Mouse (Mus musculus): ENCODE measurements around the gene Ptpn1.

The Ptpn1 gene

DNA sequence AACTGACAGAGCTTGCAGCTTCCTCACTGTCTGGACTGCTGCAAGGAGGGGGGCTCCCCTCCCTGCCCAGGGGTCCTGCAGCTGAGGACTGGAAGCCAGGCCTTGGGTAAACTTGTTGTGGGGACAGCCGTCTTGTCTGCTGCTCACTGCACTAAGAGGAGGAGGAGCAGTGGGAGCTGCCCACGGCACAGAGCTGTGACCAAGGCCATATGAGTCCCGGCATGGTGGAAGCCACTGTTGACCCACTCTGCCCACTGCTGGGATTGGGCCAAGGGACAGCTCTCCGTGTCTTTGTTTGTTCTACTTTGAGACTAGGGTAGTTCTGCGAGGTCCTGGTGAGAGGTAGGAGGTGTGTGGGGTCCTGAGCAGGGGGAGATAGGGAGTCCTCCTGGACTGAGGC, 40.3 kb downstream of the Ptpn1 start:
- no peak for DNase-seq (ENCODE audit: low spot score in 2 of 2)

DNA sequence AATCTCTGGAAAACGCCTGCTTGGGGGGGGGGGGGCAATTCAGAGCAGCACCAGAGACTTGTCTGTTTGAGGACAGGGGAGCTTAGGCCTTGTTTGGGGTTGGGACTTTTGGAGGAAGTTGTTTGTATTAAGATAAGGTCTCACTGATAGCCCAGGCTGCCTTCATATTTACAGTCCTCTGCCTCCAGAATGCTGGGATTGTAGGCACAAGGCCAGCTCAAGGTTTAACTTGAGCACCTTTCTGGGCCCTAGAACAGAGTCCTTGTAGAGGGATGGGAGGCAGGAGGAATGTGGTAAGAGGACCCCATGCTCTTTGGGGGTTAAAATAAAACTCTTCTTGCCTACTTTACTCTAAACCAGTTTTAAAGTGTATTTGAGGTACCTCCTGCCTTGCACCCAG, 41.0 kb downstream of the Ptpn1 start:
- DNase-seq (ENCODE audit: low spot score in 2 of 2) = no peak

DNA sequence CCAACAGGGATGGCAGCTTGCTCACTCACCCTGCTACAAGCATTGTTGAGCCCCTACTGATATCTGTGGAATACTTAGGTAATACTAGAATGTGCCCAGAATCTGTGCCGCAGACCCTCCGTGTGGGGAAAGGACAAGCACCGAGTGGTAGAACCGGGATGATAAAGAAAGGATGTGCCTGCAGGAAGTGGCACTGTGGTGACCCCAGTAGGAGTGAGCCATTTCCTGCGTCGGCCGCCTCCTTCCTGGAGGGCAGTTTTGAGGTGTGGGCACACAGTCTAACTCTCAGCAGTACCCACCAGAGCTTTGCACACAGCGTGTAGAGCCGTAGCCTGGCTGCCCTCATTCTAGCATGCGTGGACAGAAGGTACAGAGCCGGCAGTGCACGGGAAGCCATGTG, 43.9 kb downstream of the Ptpn1 start:
- no peak for DNase-seq (ENCODE audit: low spot score in 2 of 2)

DNA sequence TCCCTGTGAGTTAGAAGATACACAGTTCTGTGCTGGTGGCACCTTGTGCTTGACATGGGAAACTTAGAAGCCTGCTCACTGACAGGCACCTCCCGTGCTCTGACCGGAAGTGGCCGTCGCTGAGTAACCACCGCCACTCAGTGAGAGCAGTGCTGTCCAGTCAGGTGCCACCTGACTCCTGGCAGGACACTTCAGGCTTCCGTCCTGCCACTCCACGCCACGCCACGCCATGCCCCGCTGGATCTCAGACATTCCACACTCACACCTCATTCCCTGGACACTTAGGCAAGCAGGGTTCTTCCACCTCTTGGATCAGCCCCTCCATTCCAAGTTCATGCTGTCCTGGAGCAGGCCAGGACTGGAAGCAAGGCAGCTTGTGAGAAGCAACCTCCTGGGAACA, 46.4 kb downstream of the Ptpn1 start:
- DNase-seq (ENCODE audit: low spot score in 2 of 2) = no peak

DNA sequence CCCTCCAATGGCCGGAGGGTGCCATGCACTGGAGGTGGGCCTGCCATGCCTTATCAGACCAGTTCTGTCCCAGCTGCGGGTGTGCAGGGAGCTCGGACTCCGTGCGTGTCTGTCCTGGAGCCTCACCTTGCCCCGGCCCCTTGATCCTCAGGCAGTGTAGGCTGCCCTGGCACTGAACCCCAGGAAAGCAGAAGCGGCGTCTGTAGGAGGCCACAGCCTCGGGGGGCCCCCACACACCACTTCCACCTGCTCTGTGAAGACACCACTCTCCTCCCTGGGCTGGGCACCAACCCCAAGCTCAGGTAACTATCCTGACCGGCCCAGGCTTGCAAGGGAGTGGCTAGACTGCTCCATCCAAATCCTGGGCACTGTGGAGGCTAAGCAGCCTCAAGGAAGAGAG, 48.5 kb downstream of the Ptpn1 start:
- DNase-seq (ENCODE audit: low spot score in 2 of 2) = no peak

DNA sequence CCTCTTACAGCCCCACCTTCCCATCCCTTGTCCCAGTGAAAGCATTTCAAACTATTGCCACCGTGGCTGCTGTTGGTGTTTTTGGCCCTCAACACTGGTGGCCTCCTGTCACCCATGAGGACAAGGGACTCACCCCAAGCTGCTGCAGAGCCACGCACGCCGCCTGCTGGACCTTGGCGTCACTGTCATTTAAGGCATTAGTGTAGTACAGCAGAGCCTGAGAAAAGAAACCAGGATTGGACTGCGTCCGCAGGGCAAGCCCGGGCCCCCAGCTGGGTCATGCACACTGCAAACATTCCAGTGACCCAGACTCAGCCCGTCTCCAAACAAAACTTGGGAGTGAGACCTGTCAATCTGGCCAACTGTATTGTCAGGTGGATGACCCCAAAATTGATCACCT, 50.8 kb downstream of the Ptpn1 start:
- DNase-seq (ENCODE audit: low spot score in 2 of 2) = no peak

DNA sequence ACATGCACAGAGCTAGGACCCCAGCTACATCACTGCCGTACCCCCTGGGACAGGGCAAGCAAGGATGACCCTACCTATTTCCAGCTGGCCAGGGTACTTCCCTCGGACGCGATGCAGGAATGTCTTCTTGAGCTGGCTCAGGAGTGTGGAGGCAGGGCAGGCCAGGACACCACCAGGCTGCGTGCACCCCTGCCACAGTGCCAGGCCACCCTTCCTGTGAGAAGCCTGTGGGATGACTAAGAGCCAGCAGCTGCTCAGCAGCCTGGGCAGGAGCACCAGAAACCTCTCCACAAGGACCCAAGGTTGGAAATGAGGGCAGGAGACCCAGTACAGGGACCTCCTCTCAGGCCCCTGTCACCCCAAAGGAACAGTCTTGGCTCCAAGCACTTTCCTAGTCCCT, 52.5 kb downstream of the Ptpn1 start:
- DNase-seq (ENCODE audit: low spot score in 2 of 2) = no peak

DNA sequence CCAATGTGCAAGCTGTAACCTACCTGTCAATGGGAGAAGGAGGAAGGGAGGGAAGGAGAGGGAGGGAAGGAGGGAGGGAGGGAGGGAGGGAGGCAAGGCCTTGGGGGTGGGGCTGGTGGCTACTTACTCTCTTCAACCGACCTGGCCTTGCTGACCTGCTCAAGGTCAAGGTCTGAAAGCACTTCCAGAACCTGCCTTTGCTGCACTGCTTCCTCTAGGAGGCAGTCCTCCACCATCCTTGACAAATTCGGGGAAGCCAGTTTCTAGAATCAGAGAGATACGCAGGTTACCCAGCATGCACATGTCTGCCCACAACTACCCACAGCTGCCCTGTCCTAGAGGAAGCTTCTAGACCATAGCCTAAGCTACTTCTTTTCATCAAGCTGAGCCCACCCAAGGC, 53.1 kb downstream of the Ptpn1 start:
- no peak for DNase-seq (ENCODE audit: low spot score in 2 of 2)

DNA sequence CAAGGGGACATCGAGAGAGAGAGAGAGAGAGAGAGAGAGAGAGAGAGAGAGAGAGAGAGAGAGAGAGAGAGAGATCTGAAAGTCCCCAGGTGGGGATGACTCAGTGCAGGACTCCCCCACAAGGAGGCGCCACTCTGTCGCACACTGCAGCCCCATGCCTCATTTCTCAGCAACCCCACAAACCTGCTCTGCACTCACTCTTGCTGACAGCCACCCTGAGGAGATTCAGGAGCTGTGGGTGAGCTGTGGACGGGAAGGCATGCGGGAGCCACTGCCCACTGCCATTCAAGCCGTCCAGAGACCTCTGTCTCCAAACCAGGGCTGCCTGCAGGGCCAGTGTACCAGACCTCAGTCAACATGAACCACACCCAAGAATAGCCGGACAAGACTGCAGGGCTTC, 54.9 kb downstream of the Ptpn1 start:
- no peak for DNase-seq (ENCODE audit: low spot score in 2 of 2)

DNA sequence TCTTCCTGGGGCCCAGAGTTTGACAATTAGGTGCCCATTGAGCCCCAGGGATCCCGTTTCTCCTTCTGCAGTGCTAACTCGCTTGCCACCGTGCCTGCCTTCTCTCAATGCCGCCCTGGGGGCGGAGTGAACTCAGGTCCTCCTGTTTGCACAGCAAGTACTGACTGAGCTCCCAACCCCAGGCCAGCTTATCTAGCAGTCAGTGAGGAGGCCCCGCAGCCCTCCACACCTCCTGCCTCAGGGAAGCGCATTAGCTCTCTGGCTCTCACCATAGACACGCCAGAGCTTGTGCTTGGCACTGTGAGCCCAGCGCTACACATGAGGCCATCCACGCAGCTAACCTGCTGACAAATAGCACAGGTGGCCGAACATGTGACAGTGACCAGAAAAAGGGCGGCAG, 55.8 kb downstream of the Ptpn1 start:
- DNase-seq (ENCODE audit: low spot score in 2 of 2) = no peak

DNA sequence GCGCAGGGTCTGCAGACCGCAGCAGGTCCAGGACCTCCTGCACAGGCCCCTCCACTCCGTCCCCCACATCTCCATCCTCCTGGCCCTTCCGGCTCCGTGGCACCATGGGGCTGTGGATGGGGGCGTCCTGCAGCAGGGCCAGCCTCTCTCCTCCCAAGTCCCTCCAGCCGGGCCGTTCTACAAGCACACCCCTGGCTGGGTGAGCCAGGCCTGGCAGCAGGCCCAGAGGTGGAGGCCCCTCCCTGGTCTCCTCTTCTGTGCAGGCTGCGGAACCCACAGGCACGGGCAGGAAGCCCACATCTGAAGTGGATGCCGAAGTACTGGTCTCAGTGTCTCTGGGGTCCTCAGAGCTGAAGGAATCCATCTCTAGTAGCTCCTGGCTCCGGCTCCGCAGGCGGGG, 57.5 kb downstream of the Ptpn1 start:
- DNase-seq (ENCODE audit: low spot score in 2 of 2) = no peak

DNA sequence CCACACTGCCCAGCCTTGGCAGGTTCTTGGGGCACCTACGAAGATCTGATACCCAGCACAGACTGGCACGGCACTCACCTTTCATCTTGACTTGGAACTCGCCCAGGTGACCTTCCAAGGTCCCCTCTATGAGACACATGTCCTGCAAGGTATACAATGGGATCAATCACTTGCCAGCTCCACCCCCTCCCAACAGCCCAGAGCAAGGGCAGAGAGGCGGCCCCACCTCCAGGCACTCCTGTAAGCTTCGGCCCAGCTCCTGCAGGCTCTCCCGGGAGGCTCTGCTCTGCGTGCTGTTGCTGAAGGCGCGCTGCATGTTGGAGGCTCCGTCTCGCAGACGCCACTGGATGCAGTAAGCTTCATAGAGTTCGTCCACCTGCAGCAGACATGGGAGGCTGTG, 61.4 kb downstream of the Ptpn1 start:
- DNase-seq (ENCODE audit: low spot score in 2 of 2) = no peak

DNA sequence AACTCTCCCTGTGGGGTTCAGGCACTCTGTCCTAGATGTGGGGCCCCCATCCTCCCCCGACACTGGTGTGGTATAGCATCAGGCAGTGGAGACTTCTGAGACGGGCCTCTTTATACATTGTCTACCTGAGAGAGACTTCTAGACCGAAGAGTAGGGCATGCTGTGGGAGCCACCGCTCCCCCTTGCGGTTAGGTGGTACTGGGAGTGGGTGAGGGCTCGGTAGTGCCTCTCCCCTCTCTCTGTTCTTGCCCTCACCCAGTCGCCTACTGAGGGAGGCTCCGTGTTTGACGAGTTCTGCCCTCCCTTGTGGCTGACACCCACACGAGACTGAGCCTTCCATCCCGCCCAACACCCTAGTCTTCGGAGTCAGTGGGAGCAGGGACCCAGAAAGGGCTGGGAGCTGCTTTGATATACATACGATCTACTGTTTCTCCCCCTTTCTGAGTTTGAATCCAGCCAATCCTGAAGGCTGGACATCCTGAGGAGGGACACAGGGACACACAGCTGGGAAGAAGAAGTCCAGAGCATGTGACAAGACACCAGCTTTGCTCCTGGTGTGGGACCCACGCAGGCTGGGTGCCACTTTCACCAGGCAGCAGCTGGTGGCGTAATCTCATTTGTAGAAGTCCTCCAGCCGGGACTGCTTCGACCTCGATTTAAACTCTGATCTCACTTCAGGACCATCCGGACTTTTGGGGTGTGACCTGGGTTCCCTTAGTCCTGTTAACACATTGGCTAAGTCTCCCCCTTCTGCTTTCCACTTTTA, 64.2 kb downstream of the Ptpn1 start:
- DNase-seq (ENCODE audit: low spot score in 2 of 2) = no peak

DNA sequence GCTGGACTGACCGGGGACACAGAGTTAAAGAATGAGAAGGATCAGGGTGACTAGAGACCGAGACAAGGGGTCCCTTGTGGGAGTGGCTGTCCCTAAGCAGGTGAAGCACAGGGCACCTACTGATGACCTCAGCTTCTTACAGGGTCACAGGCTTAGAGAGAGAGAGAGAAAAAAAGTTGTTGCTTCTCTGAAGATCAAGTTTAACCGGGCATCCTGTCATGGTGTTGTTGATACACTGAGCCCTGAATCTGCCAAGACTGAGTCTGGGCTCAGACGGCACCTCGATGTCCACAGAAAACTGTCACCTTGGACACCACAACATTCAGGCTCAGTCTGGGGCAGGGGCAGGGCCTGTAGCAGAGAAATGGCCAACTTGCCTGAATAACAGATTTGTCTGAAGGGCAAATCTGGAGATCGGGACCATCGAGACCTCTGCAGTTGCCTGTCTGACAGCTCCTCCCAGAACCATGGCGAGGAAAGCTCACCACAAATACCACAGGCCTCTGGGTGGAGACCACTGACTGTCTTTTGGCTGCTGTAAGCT, 64.9 kb downstream of the Ptpn1 start:
- no peak for DNase-seq (ENCODE audit: low spot score in 2 of 2)

DNA sequence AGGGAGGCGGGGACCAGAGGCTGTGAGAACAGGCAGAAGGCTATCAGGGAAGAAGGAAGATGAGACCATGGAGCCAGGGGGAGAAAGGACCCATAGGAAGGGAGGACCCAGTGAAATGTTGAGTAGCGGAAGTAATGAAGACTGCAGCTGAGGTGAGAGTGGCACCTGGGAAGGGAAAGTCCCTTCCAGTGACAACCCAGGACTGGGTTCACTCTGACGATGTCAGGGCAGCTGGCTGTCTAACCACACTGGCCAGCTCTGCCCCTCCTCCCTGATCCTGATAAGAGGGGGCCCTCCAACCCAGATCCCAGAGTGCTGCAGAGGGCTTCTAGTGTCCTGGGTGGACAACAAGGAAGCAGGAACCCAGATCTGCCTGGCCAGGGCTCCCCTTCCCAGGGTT, 65.7 kb downstream of the Ptpn1 start:
- DNase-seq (ENCODE audit: low spot score in 2 of 2) = no peak

DNA sequence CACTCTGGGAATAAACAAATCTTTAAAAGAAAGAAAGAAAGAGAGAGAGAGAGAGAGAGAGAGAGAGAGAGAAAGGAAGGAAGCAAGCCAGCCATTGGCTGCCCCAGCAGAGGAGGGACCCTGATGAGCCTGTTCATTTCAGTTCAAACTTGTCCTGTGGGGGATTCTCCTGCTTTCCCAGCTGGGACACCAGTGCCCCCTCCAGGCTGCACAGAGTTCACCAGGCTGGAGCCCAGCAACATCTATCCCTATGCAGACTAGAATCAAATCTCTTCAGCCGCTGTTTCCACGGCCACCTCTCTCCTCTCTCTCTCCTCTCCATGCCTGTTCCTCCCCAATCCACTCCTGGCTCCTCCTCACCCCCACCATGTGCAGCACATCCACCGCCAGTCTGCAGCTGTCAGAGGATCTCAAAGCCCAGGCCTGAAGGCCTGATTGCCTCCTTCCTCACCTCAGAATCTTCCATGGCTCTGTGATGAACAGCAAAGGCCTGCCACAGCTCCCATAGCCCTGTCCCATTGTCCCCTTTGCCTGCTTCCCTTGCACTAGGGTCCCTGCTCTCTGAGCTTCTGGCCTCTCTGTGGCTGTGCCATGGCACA, 67.4 kb downstream of the Ptpn1 start:
- no peak for DNase-seq (ENCODE audit: low spot score in 2 of 2)

DNA sequence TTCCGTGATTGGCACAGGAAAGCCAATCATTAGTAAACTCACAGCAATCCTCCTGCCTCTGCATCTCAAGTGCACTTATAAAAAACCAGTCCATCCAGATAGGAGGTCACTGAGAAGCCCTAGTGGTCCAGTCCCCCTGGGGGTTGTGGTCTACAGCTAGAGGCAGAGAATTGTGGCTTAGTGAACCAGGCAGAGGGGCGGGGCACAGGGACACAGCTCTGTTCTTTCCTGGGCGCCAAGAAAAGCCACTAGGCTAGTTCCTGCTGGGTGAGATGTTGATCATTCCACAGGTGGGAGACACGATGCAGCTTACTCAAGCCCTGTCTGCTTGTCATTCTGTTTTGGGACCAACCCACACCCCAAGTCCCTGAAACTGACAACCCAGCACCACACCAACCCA, 70.3 kb downstream of the Ptpn1 start:
- no peak for DNase-seq (ENCODE audit: low spot score in 2 of 2)

DNA sequence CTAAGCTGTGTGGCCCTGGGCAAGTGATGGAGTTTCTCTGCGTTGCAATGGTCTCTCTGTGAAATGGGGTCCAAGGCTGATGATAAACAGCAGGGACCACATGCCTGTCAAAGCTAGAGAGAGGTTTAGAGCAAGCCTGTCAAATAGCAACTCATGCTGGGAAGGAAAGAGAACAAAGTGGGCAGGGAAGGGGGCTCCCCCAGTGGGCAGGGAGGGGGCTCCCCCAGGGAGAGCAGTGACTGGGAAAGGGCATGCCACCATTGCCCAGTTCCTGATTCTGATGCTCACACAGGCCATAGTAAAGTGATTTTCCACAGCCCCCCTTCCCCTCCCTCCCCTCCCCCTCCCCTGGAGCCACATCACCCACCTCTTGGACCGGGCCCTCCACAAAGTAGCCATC, 71.0 kb downstream of the Ptpn1 start:
- no peak for DNase-seq (ENCODE audit: low spot score in 2 of 2)

DNA sequence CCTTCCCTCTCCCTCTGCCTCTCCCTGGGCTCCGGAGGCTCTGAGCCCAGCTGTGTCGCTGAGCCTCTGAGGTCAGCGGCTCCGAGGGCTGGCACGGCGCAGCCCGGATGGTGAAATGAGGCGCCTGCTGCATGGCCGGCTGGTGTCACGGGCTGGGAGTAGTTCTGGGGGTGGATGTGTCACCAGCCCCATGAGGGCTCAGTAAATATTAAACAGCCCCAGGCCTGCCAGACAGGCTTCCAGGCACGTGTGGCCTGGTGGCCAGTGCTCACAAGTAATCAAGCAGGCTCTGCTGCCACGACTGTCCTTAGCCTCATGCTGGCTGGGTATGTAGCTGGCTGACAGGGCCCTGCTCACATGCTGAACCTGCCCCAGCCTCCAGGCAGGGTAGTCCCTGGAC, 71.6 kb downstream of the Ptpn1 start:
- no peak for DNase-seq (ENCODE audit: low spot score in 2 of 2)

DNA sequence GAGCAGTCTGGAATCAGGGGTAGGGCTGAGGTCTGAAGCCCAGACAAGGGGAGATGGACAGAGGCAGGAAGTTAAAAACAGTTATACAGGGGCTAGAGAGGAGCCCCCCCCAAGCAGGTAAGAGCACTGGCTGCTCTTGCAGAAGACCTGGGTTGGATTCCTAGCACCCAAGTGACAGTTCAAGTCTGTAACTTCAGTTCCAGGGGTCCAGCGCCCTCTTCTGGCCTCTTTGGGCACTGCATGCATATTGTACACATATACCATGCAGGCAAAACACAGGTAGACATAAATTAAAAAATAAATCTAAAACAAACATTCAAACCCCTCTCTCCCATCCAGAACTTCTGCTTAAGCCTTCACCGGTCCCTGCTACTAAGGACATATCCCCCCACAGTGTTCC, 72.5 kb downstream of the Ptpn1 start:
- DNase-seq (ENCODE audit: low spot score in 2 of 2) = no peak

DNA sequence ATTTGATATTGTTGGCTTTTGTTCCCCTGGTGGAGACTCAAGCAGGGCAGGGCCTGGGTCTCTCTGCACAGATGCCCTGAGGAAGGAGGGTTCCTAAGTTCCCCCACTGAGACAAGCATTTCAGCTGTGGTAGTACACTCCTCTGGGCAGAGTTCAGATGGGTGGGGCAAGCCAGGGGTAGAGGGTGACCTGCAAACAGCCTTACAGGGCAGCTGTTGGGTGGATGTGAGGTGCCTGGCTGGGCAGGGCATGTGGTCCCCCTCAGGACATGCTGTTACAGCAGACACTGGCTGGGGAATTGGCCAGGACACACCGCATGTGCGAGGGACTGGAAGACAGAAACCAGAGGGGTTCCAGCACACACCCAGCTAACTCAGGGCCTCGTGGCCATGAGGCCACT, 73.1 kb downstream of the Ptpn1 start:
- no peak for DNase-seq (ENCODE audit: low spot score in 2 of 2)

DNA sequence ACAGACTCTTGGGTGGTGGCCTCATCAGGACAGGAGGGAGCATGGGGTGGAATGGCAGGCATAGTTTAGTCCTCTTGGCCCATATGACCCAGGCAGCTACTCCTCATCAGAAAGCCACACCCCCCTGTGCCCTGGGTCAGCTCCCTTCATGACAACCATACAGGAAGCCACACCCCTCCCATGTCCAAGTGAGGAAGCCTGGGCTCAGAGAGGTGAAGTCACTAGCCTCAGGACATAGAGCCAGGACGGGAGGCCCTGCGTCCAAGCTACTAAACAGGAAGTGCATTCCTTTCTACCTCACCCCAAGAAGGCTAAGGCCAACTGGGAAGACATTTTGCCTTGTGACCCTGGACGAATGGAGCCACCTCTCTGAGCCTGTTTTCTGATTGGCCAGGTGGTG, 73.8 kb downstream of the Ptpn1 start:
- DNase-seq (ENCODE audit: low spot score in 2 of 2) = no peak

DNA sequence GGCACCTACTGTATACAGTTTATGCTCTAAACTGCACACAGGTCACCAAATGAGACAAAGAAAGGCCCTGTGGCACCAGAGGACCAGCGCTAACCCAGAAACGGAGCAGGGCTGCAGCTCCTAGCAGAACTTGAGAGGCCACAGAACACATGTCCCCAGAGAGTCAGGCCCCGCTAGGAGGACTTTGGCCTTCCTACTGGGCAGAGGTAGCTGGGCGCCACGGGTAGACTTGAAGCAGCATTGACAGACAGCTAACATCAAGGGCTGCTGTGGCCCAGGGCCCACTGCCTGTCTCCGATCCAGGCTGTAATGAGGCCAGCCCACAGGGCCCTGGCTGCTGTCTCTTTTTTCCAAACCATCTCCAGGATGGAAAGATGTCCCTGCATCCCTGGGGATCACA, 74.6 kb downstream of the Ptpn1 start:
- no peak for DNase-seq (ENCODE audit: low spot score in 2 of 2)

DNA sequence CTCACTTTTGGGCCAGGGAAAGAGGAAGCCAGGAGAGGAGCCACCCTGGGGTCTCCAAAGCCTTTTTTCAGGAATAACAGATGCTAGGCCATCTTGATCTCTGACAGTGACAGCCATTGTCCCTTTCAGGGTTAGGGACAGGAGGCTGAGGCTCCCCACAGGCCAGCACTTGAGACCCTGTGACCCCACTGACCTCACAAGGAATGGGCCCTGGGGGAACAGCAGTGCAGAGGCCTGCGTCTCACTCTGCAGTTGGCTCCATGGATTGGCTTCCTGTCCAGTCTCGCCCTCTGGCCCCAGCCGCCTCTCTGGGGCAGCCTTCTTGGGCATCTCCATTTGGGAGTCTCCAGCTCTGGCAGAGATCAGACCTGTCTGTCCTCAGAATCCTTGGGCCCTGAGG, 76.3 kb downstream of the Ptpn1 start:
- DNase-seq (ENCODE audit: low spot score in 2 of 2) = no peak
